Mouse (Mus musculus) frontal cortex, postnatal 25 days (tissue): ENCODE results near the gene Tssk1.

Experiments used
- DNase-seq, 2 experiments: peaks; one replicate each; pipeline ENCODE4 v3.0.0; 2022; ENCODE audit warnings: low spot score in 2 of 2

The Tssk1 gene

GRCm38 (mm10) chr16:17945081-17945831 lies 51.2 kb downstream of the Tssk1 start:
- DNase-seq: no peak
